Mouse (Mus musculus): Measurements from ENCODE around the gene Gm13287. TPM values are rescaled to one million over a fixed set of nuclear protein-coding genes. Genes with fewer than 3 reads are reported as not detected.
"Not testable (repeated sequence)": the region's sequence is repeated elsewhere in the genome, so short reads cannot be mapped to it uniquely, and the experiment has no call there.

The Gm13287 gene
- polyA plus RNA-seq, 1 experiment from 2014 or later: not detected

GRCm38 (mm10) chr4:88779550-88779949, 23.5 kb upstream of the Gm13287 start, which contains the start of gene Gm13272:
Gene Gm13272, plus strand, starts transcription at chr4:88779850.
- H3K4me2 ChIP-seq; H3K36me3 ChIP-seq; H3K9me3 ChIP-seq; H3K9ac ChIP-seq; H3K27me3 ChIP-seq; ATAC-seq (ENCODE audit: low FRiP score); H3K4me1 ChIP-seq (replicated peaks); H3K27ac ChIP-seq; H3K4me3 ChIP-seq: not testable (repeated sequence)
- no CpG with 5 or more reads among the region's 29 CpGs for WGBS

- not testable (repeated sequence) for ATAC-seq (ENCODE audit: low FRiP score); H3K27ac ChIP-seq; H3K27me3 ChIP-seq; H3K9ac ChIP-seq; H3K36me3 ChIP-seq; H3K9me3 ChIP-seq; H3K4me1 ChIP-seq (replicated peaks); H3K4me3 ChIP-seq; H3K4me2 ChIP-seq
- 55% methylated on average over 16 of the region's 18 CpGs for WGBS
Observed at GRCm38 (mm10) chr4:88780320-88780719, 22.7 kb upstream of the Gm13287 start.

GRCm38 (mm10) chr4:88781831-88782230, 21.2 kb upstream of the Gm13287 start, which contains the start of gene Ifnz:
Gene Ifnz, plus strand, starts transcription at chr4:88782131.
- WGBS: 16% methylated on average over 5 of the region's 7 CpGs
- not testable (repeated sequence) for ATAC-seq (ENCODE audit: low FRiP score); H3K27ac ChIP-seq; H3K27me3 ChIP-seq; H3K9me3 ChIP-seq; H3K36me3 ChIP-seq; H3K4me1 ChIP-seq (replicated peaks); H3K9ac ChIP-seq
- Histone ChIP-seq H3K4me2 (peak within 1 kb of the TSS; percentile 39), H3K4me3 (peak within 1 kb of the TSS; percentile 20)

GRCm38 (mm10) chr4:88782335-88782734, 20.7 kb upstream of the Gm13287 start:
- Histone ChIP-seq H3K4me3 (peak overlapping the region; percentile 20), H3K4me2 (peak overlapping the region; percentile 39)
- H3K27ac ChIP-seq; H3K9ac ChIP-seq; ATAC-seq (ENCODE audit: low FRiP score); H3K36me3 ChIP-seq; H3K27me3 ChIP-seq; H3K4me1 ChIP-seq (replicated peaks); H3K9me3 ChIP-seq: not testable (repeated sequence)
- WGBS: 0% methylated on average over 3 of the region's 31 CpGs

GRCm38 (mm10) chr4:88785409-88785808, 17.6 kb upstream of the Gm13287 start, which contains the start of gene Gm13276:
Gene Gm13276, plus strand, starts transcription at chr4:88785709.
- not testable (repeated sequence) for H3K27me3 ChIP-seq; H3K9me3 ChIP-seq; H3K27ac ChIP-seq; H3K4me1 ChIP-seq (replicated peaks); H3K36me3 ChIP-seq; ATAC-seq (ENCODE audit: low FRiP score); H3K4me2 ChIP-seq; H3K4me3 ChIP-seq; H3K9ac ChIP-seq
- WGBS: no CpG with 5 or more reads among the region's 27 CpGs

- not testable (repeated sequence) for H3K4me2 ChIP-seq; H3K36me3 ChIP-seq; H3K4me3 ChIP-seq; H3K9ac ChIP-seq; H3K27ac ChIP-seq; H3K4me1 ChIP-seq (replicated peaks); H3K27me3 ChIP-seq; H3K9me3 ChIP-seq; ATAC-seq (ENCODE audit: low FRiP score)
- 0% methylated on average over 4 of the region's 28 CpGs for WGBS
Observed at GRCm38 (mm10) chr4:88788402-88788801, 14.7 kb upstream of the Gm13287 start, which contains the start of gene Gm13277. Gene Gm13277, plus strand, starts transcription at chr4:88788632.

GRCm38 (mm10) chr4:88791250-88791649, 11.8 kb upstream of the Gm13287 start, which contains the start of gene Gm13278:
Gene Gm13278, plus strand, starts transcription at chr4:88791550.
- H3K36me3 ChIP-seq; H3K9me3 ChIP-seq; H3K9ac ChIP-seq; H3K4me3 ChIP-seq; H3K27ac ChIP-seq; H3K4me1 ChIP-seq (replicated peaks); H3K27me3 ChIP-seq; ATAC-seq (ENCODE audit: low FRiP score); H3K4me2 ChIP-seq: not testable (repeated sequence)
- WGBS: no CpG with 5 or more reads among the region's 28 CpGs

- H3K9me3 ChIP-seq; H3K27ac ChIP-seq; H3K9ac ChIP-seq; H3K27me3 ChIP-seq; H3K4me1 ChIP-seq (replicated peaks); ATAC-seq (ENCODE audit: low FRiP score); H3K4me2 ChIP-seq; H3K4me3 ChIP-seq; H3K36me3 ChIP-seq: not testable (repeated sequence)
- WGBS: under 1% methylated on average over 13 of the region's 52 CpGs
Observed at GRCm38 (mm10) chr4:88793936-88794675, 8.9 kb upstream of the Gm13287 start, which contains the start of gene Gm13275. Gene Gm13275, plus strand, starts transcription at chr4:88794487.

- H3K4me1 ChIP-seq (replicated peaks); ATAC-seq (ENCODE audit: low FRiP score): not testable (repeated sequence)
- no CpG with 5 or more reads among the region's 28 CpGs for WGBS
Observed at GRCm38 (mm10) chr4:88797097-88797496, 6.0 kb upstream of the Gm13287 start, which contains the start of gene Gm13279. Gene Gm13279, plus strand, starts transcription at chr4:88797397.

GRCm38 (mm10) chr4:88799365-88799764, 3.7 kb upstream of the Gm13287 start, which contains the start of gene Gm13285:
Gene Gm13285, plus strand, starts transcription at chr4:88799665.
- not testable (repeated sequence) for H3K9me3 ChIP-seq; H3K4me3 ChIP-seq; H3K27ac ChIP-seq; H3K27me3 ChIP-seq; H3K36me3 ChIP-seq; H3K4me1 ChIP-seq (replicated peaks); H3K9ac ChIP-seq; ATAC-seq (ENCODE audit: low FRiP score); H3K4me2 ChIP-seq
- WGBS: 24% methylated on average over 5 of the region's 7 CpGs

More at GRCm38 (mm10) chr4:88797097-88797496, 6.0 kb upstream of the Gm13287 start, which contains the start of gene Gm13279:
- not testable (repeated sequence) for H3K4me3 ChIP-seq, H3K9me3 ChIP-seq, H3K9ac ChIP-seq, H3K36me3 ChIP-seq, H3K27ac ChIP-seq, H3K27me3 ChIP-seq, H3K4me2 ChIP-seq

GRCm38 (mm10) chr4:88805231-88805630, 2.2 kb downstream of the Gm13287 start, which contains the start of gene Gm13288:
Gene Gm13288, plus strand, starts transcription at chr4:88805531.
- WGBS: no CpG with 5 or more reads among the region's 8 CpGs
- peak within 1 kb of the TSS; percentile 22; the same call in 1 of the 2 replicates for H3K4me3 ChIP-seq

GRCm38 (mm10) chr4:88805761-88806160, 2.7 kb downstream of the Gm13287 start:
- not testable (repeated sequence) for H3K36me3 ChIP-seq; H3K4me1 ChIP-seq (replicated peaks); H3K9me3 ChIP-seq; ATAC-seq (ENCODE audit: low FRiP score); H3K27me3 ChIP-seq; H3K9ac ChIP-seq; H3K27ac ChIP-seq
- 2% methylated on average over 12 of the region's 34 CpGs for WGBS
- H3K4me2 ChIP-seq: peak overlapping the region; percentile 48
- H3K4me3 ChIP-seq: peak overlapping the region; percentile 22; the same call in 1 of the 2 replicates

More at GRCm38 (mm10) chr4:88805231-88805630, 2.2 kb downstream of the Gm13287 start, which contains the start of gene Gm13288:
- H3K4me1 ChIP-seq (replicated peaks); H3K9me3 ChIP-seq; H3K27ac ChIP-seq; H3K36me3 ChIP-seq; ATAC-seq (ENCODE audit: low FRiP score); H3K9ac ChIP-seq; H3K27me3 ChIP-seq: not testable (repeated sequence)
- H3K4me2 ChIP-seq: peak within 1 kb of the TSS; percentile 48

Measured in hindbrain, embryonic 13.5 days (tissue).